15 mouse cellular contexts compared by ENCODE assay signal in the genomic region with DNA sequence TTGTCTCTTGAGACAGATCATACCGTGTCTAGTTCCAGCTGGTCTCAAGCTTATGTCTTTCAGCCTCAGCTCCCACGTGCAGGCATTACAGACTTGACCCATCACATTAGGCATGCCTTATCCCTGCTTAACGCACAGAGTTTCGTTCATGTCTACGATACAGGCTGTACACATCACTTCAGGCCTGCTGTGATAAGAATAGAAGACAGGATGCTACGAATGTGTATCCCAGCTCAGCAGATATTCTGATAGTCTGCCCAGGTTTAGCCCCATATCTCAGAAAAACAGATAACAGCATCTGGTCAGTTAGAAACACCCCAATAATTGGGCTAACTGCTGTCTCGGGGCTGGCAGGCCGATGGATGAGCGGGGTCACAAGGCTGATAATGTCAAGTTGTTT.
"Had no signal": no experiment of that assay in that cellular context is flagged by ENCODE, and none has a peak within 500 bp of the region (broad histone marks: within the 10 kb centered on the region; RNA-seq: fewer than 3 reads in every experiment).

No protein-coding gene starts in this region.

- H3K4me3 ChIP-seq: layer of hippocampus, adult 2 months; limb, embryonic 10.5 days; midbrain, embryonic 10.5 days; midbrain, embryonic 15.5 days; neural tube, embryonic 12.5 days had no signal

- H3K4me2 ChIP-seq: midbrain, embryonic 15.5 days; neural tube, embryonic 12.5 days had no signal

- H3K9me3 ChIP-seq: limb, embryonic 10.5 days; midbrain, embryonic 10.5 days; midbrain, embryonic 15.5 days; neural tube, embryonic 12.5 days had no signal

- H3K4me1 ChIP-seq: midbrain, embryonic 15.5 days had no signal

- H3K27ac ChIP-seq: kidney, postnatal 0 days; layer of hippocampus, adult 2 months; limb, embryonic 10.5 days; midbrain, embryonic 10.5 days; midbrain, embryonic 15.5 days; neural tube, embryonic 12.5 days had no signal

- ATAC-seq: hindbrain, embryonic 16.5 days; midbrain, embryonic 15.5 days had no signal

- H3K36me3 ChIP-seq: limb, embryonic 10.5 days; midbrain, embryonic 10.5 days; midbrain, embryonic 15.5 days; neural tube, embryonic 12.5 days had no signal

- DNase-seq: kidney, adult 11 months; kidney, adult 9 months; kidney, postnatal 4 days; lung, adult 2 months; lung, postnatal 10 days; lung, postnatal 4 days; thymus, adult 18-20 months; thymus, postnatal 14 days had no signal

- H3K9ac ChIP-seq: midbrain, embryonic 15.5 days; neural tube, embryonic 12.5 days had no signal

- H3K27me3 ChIP-seq: neural tube, embryonic 12.5 days had no signal
